ENCODE assay signal across 9 mouse cellular contexts in genomic region chr5:34188856-34189255, GRCm38 (mm10). TPM values are rescaled to one million over a fixed set of nuclear protein-coding genes. Genes with fewer than 3 reads are reported as not detected.
DNase-seq lines count a peak whose midpoint lies in the region; ATAC-seq and TF ChIP-seq lines count a peak whose summit lies in the region.
"Had no signal": no experiment of that assay in that cellular context is flagged by ENCODE, and none has a peak within 500 bp of the region (broad histone marks: within the 10 kb centered on the region; RNA-seq: fewer than 3 reads in every experiment).

No protein-coding gene starts in this region.

- WGBS in heart, embryonic 12.5 days: 69% methylated on average over 2 of the region's 2 CpGs
- 45% methylated on average over 2 of the region's 2 CpGs for WGBS in liver, embryonic 14.5 days (ENCODE audit: insufficient replicate concordance)
- 39% methylated on average over 2 of the region's 2 CpGs for WGBS in stomach, postnatal 0 days

- no peak overlapping the region for H3K27ac ChIP-seq in heart, embryonic 12.5 days (ENCODE audit: poor library complexity, severe bottlenecking)
- no peak overlapping the region for H3K27ac ChIP-seq in liver, embryonic 14.5 days
- H3K27ac ChIP-seq in stomach, postnatal 0 days (replicated peaks): peak overlapping the region; percentile 87

- peaks cover 58% of the 10 kb centered on the region for H3K4me1 ChIP-seq in heart, embryonic 12.5 days (replicated peaks)
- H3K4me1 ChIP-seq in liver, embryonic 14.5 days (replicated peaks; ENCODE audit: control insufficient read depth in 2 of 2, insufficient read depth in 2 of 2, low read length in 1 of 2): peaks cover 7 to 12% of the 10 kb centered on the region in 2 experiments
- H3K4me1 ChIP-seq in stomach, postnatal 0 days (replicated peaks; ENCODE audit: control insufficient read depth, insufficient read depth): peaks cover 14% of the 10 kb centered on the region

- DNase-seq in heart, adult 9 months (ENCODE audit: low spot score in 2 of 2): no peak
- DNase-seq in thymus, postnatal 25 days: peak; percentile 32
- no peak for DNase-seq in thymus, postnatal 0 days (ENCODE audit: low spot score)
- DNase-seq in liver, embryonic 14.5 days (ENCODE audit: low read depth in 3 of 3, low spot score in 3 of 3): no peak
- DNase-seq in stomach, postnatal 0 days (ENCODE audit: low spot score): no peak
- DNase-seq in adrenal gland, adult (ENCODE audit: inconsistent age in 2 of 2, low spot score in 1 of 2): no peak
- DNase-seq in kidney, postnatal 4 days: no peak

- H3K9ac ChIP-seq in heart, embryonic 12.5 days: no peak overlapping the region
- no peak overlapping the region for H3K9ac ChIP-seq in liver, embryonic 14.5 days (replicated peaks)
- no peak overlapping the region for H3K9ac ChIP-seq in stomach, postnatal 0 days (ENCODE audit: low read length)

- H3K4me2 ChIP-seq in heart, embryonic 12.5 days: peak overlapping the region; percentile 72
- H3K4me2 ChIP-seq in liver, embryonic 14.5 days (ENCODE audit: low read depth): peak overlapping the region; percentile 99
- peak overlapping the region; percentile 72 for H3K4me2 ChIP-seq in stomach, postnatal 0 days (replicated peaks; ENCODE audit: low read depth)

- no peak for TF ChIP-seq EP300 in liver, embryonic 14.5 days (IDR thresholded peaks at IDR 0.05; ENCODE audit: low read depth)
- TF ChIP-seq EP300 in stomach, postnatal 0 days (optimal IDR thresholded peaks at IDR 0.05): no peak

- no peaks in the 10 kb centered on the region for H3K9me3 ChIP-seq in heart, embryonic 12.5 days (replicated peaks)
- H3K9me3 ChIP-seq in liver, embryonic 14.5 days (ENCODE audit: control insufficient read depth, low read length): no peaks in the 10 kb centered on the region
- no peaks in the 10 kb centered on the region for H3K9me3 ChIP-seq in stomach, postnatal 0 days (ENCODE audit: control insufficient read depth, low read length)
- H3K9me3 ChIP-seq: G1E had no signal

- no peak for TF ChIP-seq CTCF in liver, embryonic 14.5 days (IDR thresholded peaks at IDR 0.05; ENCODE audit: low read depth)
- TF ChIP-seq CTCF in stomach, postnatal 0 days (IDR thresholded peaks at IDR 0.05; ENCODE audit: low read depth): no peak

- H3K36me3 ChIP-seq in heart, embryonic 12.5 days: no peaks in the 10 kb centered on the region
- no peaks in the 10 kb centered on the region for H3K36me3 ChIP-seq in liver, embryonic 14.5 days (replicated peaks; ENCODE audit: control insufficient read depth, insufficient read depth, low read depth)
- no peaks in the 10 kb centered on the region for H3K36me3 ChIP-seq in stomach, postnatal 0 days (ENCODE audit: control insufficient read depth, insufficient read depth, low read length)

- no peak for ATAC-seq in heart, embryonic 12.5 days (ENCODE audit: insufficient number of reproducible peaks, low FRiP score)
- no peak for ATAC-seq in liver, embryonic 14.5 days (ENCODE audit: insufficient read depth)
- ATAC-seq in stomach, postnatal 0 days (ENCODE audit: low FRiP score, low TSS enrichment): no peak

- H3K27me3 ChIP-seq in heart, embryonic 12.5 days (replicated peaks): no peaks in the 10 kb centered on the region
- H3K27me3 ChIP-seq in liver, embryonic 14.5 days (ENCODE audit: control insufficient read depth, insufficient read depth, low read length): no peaks in the 10 kb centered on the region
- H3K27me3 ChIP-seq in stomach, postnatal 0 days (ENCODE audit: control insufficient read depth, insufficient read depth, low read length): no peaks in the 10 kb centered on the region

- H3K4me3 ChIP-seq in heart, embryonic 12.5 days: peak overlapping the region; percentile 93; the same call in 1 of the 2 replicates
- no peak overlapping the region for H3K4me3 ChIP-seq in liver, embryonic 14.5 days (ENCODE audit: insufficient read depth in 1 of 2, low read depth in 2 of 2, low read length in 2 of 2)
- peak overlapping the region; percentile 96; the same call in 1 of the 2 replicates for H3K4me3 ChIP-seq in stomach, postnatal 0 days (ENCODE audit: low read depth, low read length)

RNA-seq across cellular contexts. Expression of gene Mxd4, which starts 1.3 kb away (rescaled TPM):
- polyA plus RNA-seq in heart, embryonic 12.5 days (2016; fragmentation: Nextera tagmentation; extraction: Ambion mirVana): 23.8 and 24.5 TPM in 2 replicates
- polyA plus RNA-seq in thymus, postnatal 0 days (2015; fragmentation: Nextera tagmentation; extraction: Ambion mirVana): 45.3 and 50.3 TPM in 2 replicates
- 5.9 and 6.6 TPM in 2 replicates for polyA plus RNA-seq in liver, embryonic 14.5 days (2012; rRNA removed)
- 4.0 and 4.7 TPM in 2 replicates for polyA plus RNA-seq in liver, embryonic 14.5 days (2014; fragmentation: Nextera tagmentation; extraction: Ambion mirVana)
- 20.1 and 21.2 TPM in 2 replicates for polyA plus RNA-seq in stomach, postnatal 0 days (2015; fragmentation: Nextera tagmentation; extraction: Ambion mirVana)

RNA-seq across cellular contexts. Expression of gene Haus3, which starts 19.5 kb away (rescaled TPM):
- 30.8 and 32.0 TPM in 2 replicates for polyA plus RNA-seq in heart, embryonic 12.5 days (2016; fragmentation: Nextera tagmentation; extraction: Ambion mirVana)
- polyA plus RNA-seq in thymus, postnatal 0 days (2015; fragmentation: Nextera tagmentation; extraction: Ambion mirVana): 67.1 and 68.3 TPM in 2 replicates
- 3.9 and 9.3 TPM in 2 replicates for polyA plus RNA-seq in liver, embryonic 14.5 days (2012; rRNA removed)
- polyA plus RNA-seq in liver, embryonic 14.5 days (2014; fragmentation: Nextera tagmentation; extraction: Ambion mirVana): 21.7 and 21.8 TPM in 2 replicates
- 10.8 and 12.3 TPM in 2 replicates for polyA plus RNA-seq in stomach, postnatal 0 days (2015; fragmentation: Nextera tagmentation; extraction: Ambion mirVana)

RNA-seq across cellular contexts. Expression of gene Poln, which starts 19.6 kb away (rescaled TPM):
- 0.37 and 0.40 TPM in 2 replicates for polyA plus RNA-seq in heart, embryonic 12.5 days (2016; fragmentation: Nextera tagmentation; extraction: Ambion mirVana)
- polyA plus RNA-seq in thymus, postnatal 0 days (2015; fragmentation: Nextera tagmentation; extraction: Ambion mirVana): 0.58 and 0.96 TPM in 2 replicates
- 0.24 and 0.32 TPM in 2 replicates for polyA plus RNA-seq in liver, embryonic 14.5 days (2012; rRNA removed)
- 0.42 and 0.57 TPM in 2 replicates for polyA plus RNA-seq in liver, embryonic 14.5 days (2014; fragmentation: Nextera tagmentation; extraction: Ambion mirVana)
- 0.07 and 0.19 TPM in 2 replicates for polyA plus RNA-seq in stomach, postnatal 0 days (2015; fragmentation: Nextera tagmentation; extraction: Ambion mirVana)
- polyA plus RNA-seq: G1E had no signal

Comparison
In these comparisons a context has a peak if more than half of its experiments do, and no peak if none do; other contexts are left out.
1. H3K4me3 ChIP-seq: peak in heart, embryonic 12.5 days (single experiment) and stomach, postnatal 0 days (single experiment); none in liver, embryonic 14.5 days (0 of 2).
2. Peak in every context shown above with its lines, with median percentiles within 50 percentile points of each other: H3K4me2 ChIP-seq.